Mouse (Mus musculus): ENCODE measurements around the gene Gm6482. TPM values are rescaled to one million over a fixed set of nuclear protein-coding genes. Genes with fewer than 3 reads are reported as not detected.
A peak's percentile ranks its signal among the peaks of the same experiment; 100 is the strongest.
"Not testable (repeated sequence)": the region's sequence is repeated elsewhere in the genome, so short reads cannot be mapped to it uniquely, and the experiment has no call there.

Gene Gm6482
- total RNA-seq (2021) = not detected
- long read RNA-seq, experiment 1 = 0 reads
- long read RNA-seq, experiment 2 = 0 reads

DNA sequence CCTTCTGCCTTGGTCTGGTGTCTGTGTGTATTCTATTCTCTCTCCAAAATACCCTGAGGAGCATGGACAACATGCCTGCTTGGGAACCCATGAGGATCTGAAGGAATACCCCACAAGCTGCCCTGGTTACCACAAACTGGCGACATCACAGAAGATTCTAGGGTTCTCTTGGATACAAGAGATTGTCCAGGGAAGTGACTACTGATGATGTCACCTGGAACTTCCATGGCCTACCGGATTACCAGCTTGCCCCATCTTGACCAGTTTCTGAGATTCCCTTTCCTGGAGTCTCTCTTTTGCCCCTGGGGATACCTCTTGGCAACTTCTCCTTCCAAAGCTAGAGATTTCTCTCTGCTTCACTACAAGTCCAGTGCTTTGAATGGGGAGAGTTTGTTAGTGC, at the start of gene Gm6482:
Gene Gm6482 (minus strand): TSS at position 101 of the 400 bp plus-strand sequence.
- not testable (repeated sequence) for H3K4me3 ChIP-seq; H3K27ac ChIP-seq; DNase-seq (ENCODE audit: low spot score in 2 of 2)

DNA sequence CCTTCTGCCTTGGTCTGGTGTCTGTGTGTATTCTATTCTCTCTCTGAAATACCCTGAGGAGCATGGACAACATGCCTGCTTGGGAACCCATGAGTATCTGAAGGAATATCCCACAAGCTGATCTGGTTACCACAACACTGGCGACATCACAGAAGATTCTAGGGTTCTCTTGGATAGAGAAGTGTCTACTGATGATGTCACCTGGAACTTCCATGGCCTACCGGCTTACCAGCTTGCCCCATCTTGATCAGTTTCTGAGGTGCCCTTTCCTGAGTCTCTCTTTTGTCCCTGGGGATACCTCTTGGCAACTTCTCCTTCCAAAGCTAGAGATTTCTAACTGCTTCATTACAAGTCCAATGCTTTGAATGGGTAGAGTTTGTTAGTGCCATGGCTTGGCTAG, 45.3 kb upstream of the Gm6482 start, which contains the start of gene Gm7954:
Gene Gm7954 (minus strand): TSS at position 101 of the 400 bp plus-strand sequence.
- not testable (repeated sequence) for H3K4me3 ChIP-seq; DNase-seq (ENCODE audit: low spot score in 2 of 2); H3K27ac ChIP-seq

DNA sequence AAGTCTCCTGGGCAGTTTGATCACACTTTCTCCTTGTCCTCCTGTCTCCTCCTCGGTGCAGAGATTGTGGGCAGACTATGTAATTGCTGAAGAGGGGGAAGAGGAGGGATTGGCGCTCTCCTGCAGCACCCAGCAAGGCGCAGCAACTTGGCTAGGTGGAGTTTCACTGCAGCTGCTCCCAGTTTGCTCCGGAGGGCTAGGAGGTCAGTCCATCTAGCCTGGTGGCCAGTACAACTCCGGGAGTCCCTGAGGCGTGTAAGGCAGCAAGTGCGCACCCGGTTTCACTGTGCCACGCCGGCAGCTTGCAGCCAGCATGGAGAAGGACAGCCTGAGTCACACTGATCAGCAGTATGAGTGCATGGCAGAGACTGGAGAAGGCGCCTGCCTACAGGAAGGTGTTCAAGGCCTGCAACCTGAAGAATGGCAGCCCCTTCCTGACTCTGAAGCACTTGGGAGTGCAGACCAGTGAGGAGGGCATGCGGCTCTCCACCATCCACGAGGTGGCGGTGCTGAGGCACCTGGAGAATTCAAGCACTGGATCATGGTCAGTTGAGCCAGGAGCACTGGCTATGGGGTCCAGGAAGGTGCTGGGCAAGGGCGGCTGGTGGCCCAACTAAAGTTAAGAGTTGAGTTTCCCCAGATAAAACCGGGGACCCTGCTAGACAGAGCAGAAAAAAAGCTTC, 17.5 kb upstream of the Gm6482 start:
- H3K4me3 ChIP-seq, H3K27ac ChIP-seq: not testable (repeated sequence)
- peak; percentile 33; the same call in 1 of the 2 replicates for TF ChIP-seq CTCF (conservative IDR thresholded peaks at IDR 0.05)
- peak in 1 of 2 experiments; percentile 10 for DNase-seq (ENCODE audit: low spot score in 2 of 2)

DNA sequence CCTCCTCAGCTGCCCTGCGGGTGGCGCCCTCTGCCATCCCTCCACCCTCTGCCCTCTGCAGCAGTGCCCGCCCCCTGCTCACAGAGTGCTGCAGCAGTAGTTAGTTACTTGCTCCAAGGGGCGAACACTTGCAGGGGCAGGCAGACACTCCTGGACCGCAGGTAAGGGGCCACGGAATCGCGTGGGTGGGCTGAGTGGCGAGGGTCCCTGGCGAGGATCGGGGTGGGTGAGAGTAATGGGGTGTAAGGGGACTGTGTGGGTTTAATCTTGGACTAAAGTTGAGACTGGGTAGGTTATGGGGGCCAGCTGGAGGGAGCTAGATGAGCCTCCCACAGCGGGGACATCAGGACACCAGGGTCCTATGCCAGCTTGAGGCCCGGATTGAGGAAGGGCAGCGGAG, 16.6 kb upstream of the Gm6482 start:
- H3K27ac ChIP-seq; H3K4me3 ChIP-seq; DNase-seq (ENCODE audit: low spot score in 2 of 2): not testable (repeated sequence)

DNA sequence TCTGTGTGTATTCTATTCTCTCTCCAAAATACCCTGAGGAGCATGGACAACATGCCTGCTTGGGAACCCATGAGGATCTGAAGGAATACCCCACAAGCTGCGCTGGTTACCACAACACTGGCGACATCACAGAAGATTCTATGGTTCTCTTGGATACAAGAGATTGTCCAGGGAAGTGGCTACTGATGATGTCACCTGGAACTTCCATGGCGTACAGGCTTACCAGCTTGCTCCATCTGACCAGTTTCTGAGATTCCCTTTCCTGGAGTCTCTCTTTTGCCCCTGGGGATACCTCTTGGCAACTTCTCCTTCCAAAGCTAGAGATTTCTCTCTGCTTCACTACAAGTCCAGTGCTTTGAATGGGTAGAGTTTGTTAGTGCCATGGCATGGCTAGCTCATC, 21.8 kb downstream of the Gm6482 start, which contains the start of gene Gm7945:
Gene Gm7945 (minus strand): TSS at position 101 of the 400 bp plus-strand sequence.
- H3K27ac ChIP-seq; H3K4me3 ChIP-seq; DNase-seq (ENCODE audit: low spot score in 2 of 2): not testable (repeated sequence)

Other genes starting within 250 kb of the Gm6482 start
- not detected for gene Sftpd, start 223.1 kb downstream of the Gm6482 start, total RNA-seq (2021)
- not detected for gene Gm2832, start 129.5 kb downstream of the Gm6482 start, total RNA-seq (2021)
- not detected for gene Gm5798, start 59.7 kb downstream of the Gm6482 start, total RNA-seq (2021)
- not detected for gene Gm7945, start 21.9 kb downstream of the Gm6482 start, total RNA-seq (2021)
- gene Gm7954, start 45.2 kb upstream of the Gm6482 start, total RNA-seq (2021) = not detected
- 1 to 10 TPM in 1 of 2 experiments, not detected in 1; 1.8 TPM for gene Gm3486, start 81.2 kb upstream of the Gm6482 start, total RNA-seq (2021)
- not detected for gene Gm7970, start 147.3 kb upstream of the Gm6482 start, total RNA-seq (2021)
- 1 to 10 TPM in 1 of 2 experiments, not detected in 1; 1.4 TPM for gene 1700049E17Rik2, start 164.9 kb upstream of the Gm6482 start, total RNA-seq (2021)
- not detected for gene Gm3072, start 216.3 kb upstream of the Gm6482 start, total RNA-seq (2021)
- under 1 TPM in 1 of 2 experiments, not detected in 1; 1.00 TPM for gene Gm3676, start 238.2 kb upstream of the Gm6482 start, total RNA-seq (2021)